Comparison of ENCODE assay signal across 11 mouse cellular contexts in the genomic region with DNA sequence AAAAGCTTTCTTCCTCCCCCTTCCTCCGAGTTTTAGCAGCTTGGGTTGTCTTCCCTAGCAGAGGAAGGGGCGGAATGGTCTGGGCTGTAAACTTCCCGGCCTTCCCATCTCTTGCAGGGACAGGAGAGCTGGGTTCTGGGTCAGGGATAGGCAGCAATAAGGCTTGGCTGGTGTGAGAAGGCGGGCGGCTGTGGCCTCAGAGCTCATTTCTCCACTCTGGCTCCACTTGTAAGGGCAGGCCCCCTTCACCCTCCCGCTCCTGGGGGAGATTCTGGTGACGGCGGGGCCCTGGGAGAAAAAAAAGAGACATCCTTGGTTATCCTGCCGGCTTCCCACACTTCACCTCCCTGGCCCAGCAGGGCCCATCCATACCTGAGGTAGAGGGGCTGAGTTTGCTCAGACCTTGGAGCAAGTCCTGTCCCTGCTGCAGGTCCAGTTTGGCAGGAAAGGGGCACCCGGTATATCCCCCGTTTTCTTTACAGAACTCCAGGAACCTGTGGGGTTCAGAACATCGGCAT. TPM values are rescaled to one million over a fixed set of nuclear protein-coding genes. Genes with fewer than 3 reads are reported as not detected.
DNase-seq lines count a peak whose midpoint lies in the region; ATAC-seq and TF ChIP-seq lines count a peak whose summit lies in the region.
"Had no signal": no experiment of that assay in that cellular context is flagged by ENCODE, and none has a peak within 500 bp of the region (broad histone marks: within the 10 kb centered on the region; RNA-seq: fewer than 3 reads in every experiment).

No protein-coding gene starts in this region.

- H3K9me3 ChIP-seq in kidney, embryonic 15.5 days (replicated peaks) = no peaks in the 10 kb centered on the region
- H3K9me3 ChIP-seq in embryonic facial prominence, embryonic 13.5 days = no peaks in the 10 kb centered on the region
- no peaks in the 10 kb centered on the region for H3K9me3 ChIP-seq in limb, embryonic 15.5 days

- ATAC-seq in kidney, embryonic 15.5 days (replicated peaks; ENCODE audit: low FRiP score) = no peak
- no peak for ATAC-seq in embryonic facial prominence, embryonic 13.5 days (ENCODE audit: insufficient number of reproducible peaks, insufficient read depth, low FRiP score, low TSS enrichment, low read depth)
- no peak for ATAC-seq in limb, embryonic 15.5 days (ENCODE audit: insufficient number of reproducible peaks, low FRiP score, low TSS enrichment, low read depth)

- peak overlapping the region; percentile 91 for H3K27ac ChIP-seq in kidney, embryonic 15.5 days
- peak overlapping the region; percentile 10; the same call in 1 of the 2 replicates for H3K27ac ChIP-seq in bone marrow macrophage, adult 2 months (ENCODE audit: insufficient read depth, low read depth, low read length)
- peak overlapping the region; percentile 80 for H3K27ac ChIP-seq in embryonic facial prominence, embryonic 13.5 days
- peak overlapping the region; percentile 83 for H3K27ac ChIP-seq in limb, embryonic 15.5 days

- H3K4me3 ChIP-seq in kidney, embryonic 15.5 days (replicated peaks) = no peak overlapping the region
- H3K4me3 ChIP-seq in bone marrow macrophage, adult 2 months (ENCODE audit: insufficient read depth, low read length) = no peak overlapping the region
- H3K4me3 ChIP-seq in embryonic facial prominence, embryonic 13.5 days = no peak overlapping the region
- no peak overlapping the region for H3K4me3 ChIP-seq in limb, embryonic 15.5 days
- H3K4me3 ChIP-seq: myocyte had no signal

- no peaks in the 10 kb centered on the region for H3K27me3 ChIP-seq in kidney, embryonic 15.5 days
- no peaks in the 10 kb centered on the region for H3K27me3 ChIP-seq in embryonic facial prominence, embryonic 13.5 days
- no peaks in the 10 kb centered on the region for H3K27me3 ChIP-seq in limb, embryonic 15.5 days
- H3K27me3 ChIP-seq: Patski had no signal

- WGBS in kidney, embryonic 15.5 days = 44% methylated on average over 12 of the region's 12 CpGs
- WGBS in embryonic facial prominence, embryonic 13.5 days = 59% methylated on average over 12 of the region's 12 CpGs
- WGBS in limb, embryonic 15.5 days = 45% methylated on average over 12 of the region's 12 CpGs

- intact Hi-C loops in left cerebral cortex, postnatal 25 days (cut with DNase I) = no loop called here

- TF ChIP-seq POLR2A in bone marrow macrophage, adult 2 months (IDR thresholded peaks at IDR 0.05; ENCODE audit: borderline replicate concordance, low read depth, low read length) = no peak

- peaks cover 68% of the 10 kb centered on the region for H3K4me1 ChIP-seq in kidney, embryonic 15.5 days
- H3K4me1 ChIP-seq in bone marrow macrophage, adult 2 months (ENCODE audit: control insufficient read depth, insufficient read depth, low read length) = peaks cover 48% of the 10 kb centered on the region
- peaks cover 64% of the 10 kb centered on the region for H3K4me1 ChIP-seq in embryonic facial prominence, embryonic 13.5 days
- peaks cover 63% of the 10 kb centered on the region for H3K4me1 ChIP-seq in limb, embryonic 15.5 days

- H3K4me2 ChIP-seq in kidney, embryonic 15.5 days = no peak overlapping the region
- no peak overlapping the region for H3K4me2 ChIP-seq in embryonic facial prominence, embryonic 13.5 days
- H3K4me2 ChIP-seq in limb, embryonic 15.5 days = no peak overlapping the region

- no peak for DNase-seq in kidney, adult 11 months
- no peak for DNase-seq in frontal cortex, postnatal 25 days (ENCODE audit: low spot score in 2 of 2)
- no peak for DNase-seq in layer of hippocampus, postnatal 36 days
- no peak for DNase-seq in left cerebral cortex, postnatal 25 days (ENCODE audit: low spot score in 2 of 2)

- H3K9ac ChIP-seq in kidney, embryonic 15.5 days = no peak overlapping the region
- H3K9ac ChIP-seq in embryonic facial prominence, embryonic 13.5 days = no peak overlapping the region
- H3K9ac ChIP-seq in limb, embryonic 15.5 days = no peak overlapping the region

- no peak for TF ChIP-seq CTCF in bone marrow macrophage, adult 2 months (IDR thresholded peaks at IDR 0.05; ENCODE audit: low read depth, low read length)

- H3K36me3 ChIP-seq in kidney, embryonic 15.5 days = peaks cover 71% of the 10 kb centered on the region
- H3K36me3 ChIP-seq in embryonic facial prominence, embryonic 13.5 days = peaks cover 79% of the 10 kb centered on the region
- H3K36me3 ChIP-seq in limb, embryonic 15.5 days = peaks cover 54% of the 10 kb centered on the region

RNA-seq across cellular contexts. Expression of a gene that starts 6.8 kb away (rescaled TPM):
- 131 and 135 TPM in 2 replicates for polyA plus RNA-seq in kidney, embryonic 15.5 days (2015; fragmentation: Nextera tagmentation; extraction: Ambion mirVana)
- 32.9 and 38.4 TPM in 2 replicates for polyA plus RNA-seq in bone marrow macrophage, adult 2 months (2012; ENCODE audit: insufficient read depth, insufficient read length, missing spikeins)
- 145 and 158 TPM in 2 replicates for polyA plus RNA-seq in embryonic facial prominence, embryonic 13.5 days (2015; fragmentation: Nextera tagmentation; extraction: Ambion mirVana)
- 193 and 202 TPM in 2 replicates for polyA plus RNA-seq in limb, embryonic 15.5 days (2015; fragmentation: Nextera tagmentation; extraction: Ambion mirVana)
- 10 to 100 TPM; 24.0 to 24.3 TPM for total RNA-seq in layer of hippocampus, postnatal 36 days (2021)
- total RNA-seq in left cerebral cortex, postnatal 25 days (2021) = 10 to 100 TPM; 32.7 to 33.5 TPM

RNA-seq across cellular contexts. Expression of a gene that starts 13.4 kb away (rescaled TPM):
- 0.06 and 0.10 TPM in 2 replicates for polyA plus RNA-seq in kidney, embryonic 15.5 days (2015; fragmentation: Nextera tagmentation; extraction: Ambion mirVana)
- 0.21 TPM in 1 of 2 replicates, not detected in the other for polyA plus RNA-seq in bone marrow macrophage, adult 2 months (2012; ENCODE audit: insufficient read depth, insufficient read length, missing spikeins)
- 0.15 and 0.25 TPM in 2 replicates for polyA plus RNA-seq in embryonic facial prominence, embryonic 13.5 days (2015; fragmentation: Nextera tagmentation; extraction: Ambion mirVana)
- 0.15 and 0.20 TPM in 2 replicates for polyA plus RNA-seq in limb, embryonic 15.5 days (2015; fragmentation: Nextera tagmentation; extraction: Ambion mirVana)
- total RNA-seq in layer of hippocampus, postnatal 36 days (2021) = not detected
- under 1 TPM in 1 of 2 experiments, not detected in 1; 0.09 TPM for total RNA-seq in left cerebral cortex, postnatal 25 days (2021)
- total RNA-seq: left cerebral cortex, postnatal 10 days had no signal
- polyA plus RNA-seq: myocyte had no signal

RNA-seq across cellular contexts. Expression of a gene that starts 14.2 kb away (rescaled TPM):
- 6.5 and 6.9 TPM in 2 replicates for polyA plus RNA-seq in kidney, embryonic 15.5 days (2015; fragmentation: Nextera tagmentation; extraction: Ambion mirVana)
- polyA plus RNA-seq in bone marrow macrophage, adult 2 months (2012; ENCODE audit: insufficient read depth, insufficient read length, missing spikeins) = 0.47 and 1.3 TPM in 2 replicates
- 3.4 and 3.5 TPM in 2 replicates for polyA plus RNA-seq in embryonic facial prominence, embryonic 13.5 days (2015; fragmentation: Nextera tagmentation; extraction: Ambion mirVana)
- polyA plus RNA-seq in limb, embryonic 15.5 days (2015; fragmentation: Nextera tagmentation; extraction: Ambion mirVana) = 4.6 and 5.5 TPM in 2 replicates
- total RNA-seq in layer of hippocampus, postnatal 36 days (2021) = under 1 TPM in 1 of 2 experiments, not detected in 1; 0.25 TPM
- under 1 TPM; 0.43 to 0.76 TPM for total RNA-seq in left cerebral cortex, postnatal 25 days (2021)

RNA-seq across cellular contexts. Expression of a gene that starts 23.4 kb away (rescaled TPM):
- 62.9 and 66.5 TPM in 2 replicates for polyA plus RNA-seq in kidney, embryonic 15.5 days (2015; fragmentation: Nextera tagmentation; extraction: Ambion mirVana)
- 23.4 and 25.1 TPM in 2 replicates for polyA plus RNA-seq in bone marrow macrophage, adult 2 months (2012; ENCODE audit: insufficient read depth, insufficient read length, missing spikeins)
- polyA plus RNA-seq in embryonic facial prominence, embryonic 13.5 days (2015; fragmentation: Nextera tagmentation; extraction: Ambion mirVana) = 56.3 and 59.7 TPM in 2 replicates
- 48.7 and 50.7 TPM in 2 replicates for polyA plus RNA-seq in limb, embryonic 15.5 days (2015; fragmentation: Nextera tagmentation; extraction: Ambion mirVana)
- total RNA-seq in layer of hippocampus, postnatal 36 days (2021) = 10 to 100 TPM in 1 of 2 experiments, 1 to 10 TPM in 1; 8.4 to 12.9 TPM
- 10 to 100 TPM in 1 of 2 experiments, 1 to 10 TPM in 1; 8.0 to 10.5 TPM for total RNA-seq in left cerebral cortex, postnatal 25 days (2021)

Comparison
In these comparisons a context has a peak if more than half of its experiments do, and no peak if none do; other contexts are left out.
1. H3K27ac ChIP-seq: peak in every context shown above with its lines; median percentile 91 in kidney, embryonic 15.5 days; 83 in limb, embryonic 15.5 days; 80 in embryonic facial prominence, embryonic 13.5 days; 10 in bone marrow macrophage, adult 2 months.